Mouse (Mus musculus): ENCODE measurements around the gene Ank3. TPM values are rescaled to one million over a fixed set of nuclear protein-coding genes. Genes with fewer than 3 reads are reported as not detected.

Gene Ank3
- total RNA-seq, 2 experiments from 2014 or later = 77.7 to 83.4 TPM

- DNase-seq = no peak
Observed at GRCm38 (mm10) chr10:70063881-70064555, 665.4 kb downstream of the Ank3 start.

GRCm38 (mm10) chr10:70065191-70065590 is 666.6 kb downstream of the Ank3 start:
- no peak for DNase-seq
- intact Hi-C loops (cut with DNase I) = no loop called here

More at GRCm38 (mm10) chr10:70063881-70064555, 665.4 kb downstream of the Ank3 start:
- intact Hi-C loops (cut with DNase I) = no loop called here

DNA sequence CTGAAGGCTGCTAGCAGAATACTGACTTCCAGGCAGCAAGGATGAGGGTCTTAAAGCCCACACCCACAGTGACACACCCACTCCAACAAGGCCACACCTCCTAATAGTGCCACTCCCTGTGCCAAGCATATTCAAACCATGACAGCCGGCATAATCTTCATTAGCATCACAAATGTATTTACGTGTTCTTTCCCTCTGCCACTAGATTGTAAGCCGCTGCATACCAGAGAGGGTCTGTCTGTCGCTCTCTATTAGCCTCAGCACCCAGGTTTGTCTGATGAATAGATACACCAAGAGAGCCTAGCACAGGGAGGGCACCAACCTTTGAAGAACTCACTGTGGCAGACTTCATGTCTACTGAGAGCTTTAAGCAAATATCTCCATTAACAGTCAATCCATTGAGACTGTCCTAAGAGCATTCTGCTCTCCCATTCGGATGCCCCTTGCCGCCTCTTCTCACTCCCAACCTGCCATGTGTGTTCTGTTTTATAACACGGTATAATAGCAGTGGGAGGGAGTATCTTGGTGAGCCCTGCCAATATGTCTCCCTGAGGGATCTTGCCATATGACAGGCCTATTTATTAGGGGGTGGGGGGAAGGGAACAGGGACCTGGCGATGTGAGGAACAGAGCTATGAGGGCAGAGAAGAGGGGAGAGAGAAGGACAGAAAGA is 668.1 kb downstream of the Ank3 start:
- intact Hi-C loops (cut with DNase I) = no loop called here
- no peak for DNase-seq

DNA sequence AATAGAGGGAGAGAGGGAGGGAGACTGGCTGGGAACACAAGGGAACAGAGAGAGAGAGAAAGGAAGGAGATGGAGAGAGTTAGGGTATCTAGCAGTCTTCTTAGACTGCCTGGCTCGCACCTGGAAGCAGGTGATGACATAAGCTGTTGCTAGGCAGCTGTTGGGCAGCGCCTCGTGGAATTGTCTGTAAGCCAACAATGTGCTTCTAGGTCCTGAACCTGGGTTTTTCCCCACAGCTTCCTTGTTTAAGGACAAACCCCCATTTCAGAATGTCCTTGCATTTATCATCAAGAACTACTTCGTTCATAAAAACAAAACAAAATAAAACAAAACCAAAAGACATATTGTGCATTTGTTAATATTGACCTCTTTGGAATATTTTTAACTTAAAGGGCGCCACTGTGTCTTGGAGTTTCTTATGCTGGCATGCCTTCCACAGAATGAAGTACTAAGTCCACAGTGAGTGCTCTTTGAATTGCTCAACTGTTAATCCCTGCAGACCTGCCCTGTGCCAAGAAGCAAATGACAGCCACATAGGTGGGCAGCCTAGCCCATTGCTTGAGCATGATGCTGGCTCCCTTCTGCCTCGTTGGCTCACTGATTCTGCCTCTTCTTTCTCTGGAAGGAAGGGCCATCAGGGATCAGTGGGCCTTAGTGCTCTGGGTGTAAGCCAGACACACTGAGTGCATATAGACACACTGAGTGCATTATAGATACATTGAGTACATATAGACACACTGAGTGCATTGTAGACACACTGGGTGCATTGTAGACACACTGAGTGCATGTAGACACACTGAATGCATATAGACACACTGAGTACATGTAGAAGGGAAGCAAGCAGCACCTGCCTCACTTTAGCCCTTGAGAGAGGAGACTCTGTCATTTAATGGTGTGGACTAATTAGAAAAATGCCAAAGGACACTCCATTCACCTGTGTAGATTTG is 668.9 kb downstream of the Ank3 start:
- intact Hi-C loops (cut with DNase I) = no loop called here
- no peak for DNase-seq

DNA sequence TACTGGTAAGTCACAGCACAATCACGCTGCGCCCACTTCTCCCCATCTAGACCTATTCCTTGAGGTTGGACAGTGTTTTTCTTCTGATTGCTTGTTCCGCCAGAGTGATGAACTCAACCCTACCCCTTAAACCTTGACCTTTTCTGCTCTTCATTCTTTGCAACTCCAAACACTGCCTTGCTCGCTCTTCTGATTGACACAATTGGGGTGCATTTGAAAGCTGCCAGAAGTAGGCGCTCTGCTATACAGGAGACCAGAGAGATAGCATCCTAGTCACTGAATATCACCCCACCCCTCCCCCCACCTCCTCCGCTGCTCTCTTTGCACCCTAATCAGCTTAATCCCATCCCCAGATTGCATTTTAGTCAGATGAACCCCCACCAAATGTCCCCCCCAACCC is 670.7 kb downstream of the Ank3 start:
- intact Hi-C loops (cut with DNase I) = no loop called here
- DNase-seq = no peak

GRCm38 (mm10) chr10:70071334-70071733 is 672.8 kb downstream of the Ank3 start:
- intact Hi-C loops (cut with DNase I) = no loop called here
- DNase-seq = no peak

Other genes with a start within 250 kb of the Ank3 start
- 100 to 1,000 TPM; 192 to 202 TPM for gene Rhobtb1, start 247.3 kb upstream of the Ank3 start, total RNA-seq (2021)
- gene A930033H14Rik, start 185.7 kb upstream of the Ank3 start, total RNA-seq (2021) = 1 to 10 TPM; 1.1 to 3.2 TPM
- 1 to 10 TPM; 2.4 to 2.7 TPM for gene Cdk1, start 45.8 kb upstream of the Ank3 start, total RNA-seq (2021)